ENCODE assay signal across 8 mouse cellular contexts in genomic region chr6:129048857-129049473, GRCm38 (mm10). TPM values are rescaled to one million over a fixed set of nuclear protein-coding genes. Genes with fewer than 3 reads are reported as not detected.
DNase-seq lines count a peak whose midpoint lies in the region; ATAC-seq and TF ChIP-seq lines count a peak whose summit lies in the region.

No protein-coding gene starts in this region.

- peak overlapping the region; percentile 48 for H3K9ac ChIP-seq in heart, embryonic 15.5 days

- peaks cover 13% of the 10 kb centered on the region for H3K4me1 ChIP-seq in embryonic facial prominence, embryonic 10.5 days
- 0 out of 2 replicates have a peak, but pooled peaks cover 4% of the 10 kb centered on the region for H3K4me1 ChIP-seq in heart, embryonic 15.5 days (replicated peaks)

- under 1% methylated on average over 13 of the region's 13 CpGs for WGBS in embryonic facial prominence, embryonic 10.5 days
- WGBS in heart, embryonic 15.5 days, result 3% methylated on average over 13 of the region's 13 CpGs

- peak; percentile 91 for ATAC-seq in heart, embryonic 15.5 days (replicated peaks; ENCODE audit: insufficient number of reproducible peaks, insufficient read depth, low FRiP score, low read depth)
- ATAC-seq in megakaryocyte, adult 5-6 weeks (ENCODE audit: poor library complexity, severe bottlenecking), result peak; percentile 87

- H3K9me3 ChIP-seq in embryonic facial prominence, embryonic 10.5 days, result no peaks in the 10 kb centered on the region
- H3K9me3 ChIP-seq in heart, embryonic 15.5 days (replicated peaks), result no peaks in the 10 kb centered on the region

- H3K27me3 ChIP-seq in embryonic facial prominence, embryonic 10.5 days (replicated peaks; ENCODE audit: low read depth, poor library complexity, severe bottlenecking), result no peaks in the 10 kb centered on the region
- no peaks in the 10 kb centered on the region for H3K27me3 ChIP-seq in heart, embryonic 15.5 days

- peak overlapping the region; percentile 68 for H3K4me2 ChIP-seq in heart, embryonic 15.5 days

- DNase-seq in left cerebral cortex, adult 2 months (ENCODE audit: extremely low spot score in 1 of 2, low spot score in 2 of 2), result no peak
- no peak for DNase-seq in left cerebral cortex, adult 18-20 months (ENCODE audit: low spot score in 2 of 2)
- peak; percentile 86 for DNase-seq in embryonic facial prominence, embryonic 10.5 days (ENCODE audit: low spot score)
- DNase-seq in kidney, postnatal 14 days, result peak; percentile 74
- peak; percentile 24 for DNase-seq in retina, postnatal 7 days (ENCODE audit: low read depth, low spot score)
- DNase-seq in left cerebral cortex, adult 8-10 months (ENCODE audit: low spot score in 2 of 2), result no peak

- peak overlapping the region; percentile 37 for H3K4me3 ChIP-seq in left cerebral cortex, adult 2 months
- peak overlapping the region; percentile 55 for H3K4me3 ChIP-seq in embryonic facial prominence, embryonic 10.5 days
- H3K4me3 ChIP-seq in heart, embryonic 15.5 days, result peak overlapping the region; percentile 53

- no peak overlapping the region for H3K27ac ChIP-seq in left cerebral cortex, adult 2 months
- H3K27ac ChIP-seq in embryonic facial prominence, embryonic 10.5 days (replicated peaks), result peak overlapping the region; percentile 80
- H3K27ac ChIP-seq in heart, embryonic 15.5 days, result peak overlapping the region; percentile 6; the same call in 1 of the 2 replicates

- no peak for TF ChIP-seq CTCF in left cerebral cortex, adult 2 months (IDR thresholded peaks at IDR 0.05)

- intact Hi-C loops in left cerebral cortex, adult 2 months (cut with DNase I), result no loop called here

- no peaks in the 10 kb centered on the region for H3K36me3 ChIP-seq in embryonic facial prominence, embryonic 10.5 days (replicated peaks)
- no peaks in the 10 kb centered on the region for H3K36me3 ChIP-seq in heart, embryonic 15.5 days

RNA-seq across cellular contexts. Expression of gene Klrb1f, which starts 3.3 kb away (rescaled TPM):
- not detected for total RNA-seq in left cerebral cortex, adult 2 months (2021)
- not detected for total RNA-seq in left cerebral cortex, adult 18-20 months (2021)
- polyA plus RNA-seq in embryonic facial prominence, embryonic 10.5 days (2016; fragmentation: Nextera tagmentation; extraction: Ambion mirVana), result 0.11 TPM in 1 of 2 replicates, not detected in the other
- 0.14 and 0.15 TPM in 2 replicates for polyA plus RNA-seq in heart, embryonic 15.5 days (2015; fragmentation: Nextera tagmentation; extraction: Ambion mirVana)
- total RNA-seq in megakaryocyte, adult 5-6 weeks (2015), result 104 and 108 TPM in 2 replicates
- 132 and 137 TPM in 2 replicates for total RNA-seq in megakaryocyte, adult 5-6 weeks (2017)
- not detected for total RNA-seq in left cerebral cortex, adult 8-10 months (2022)

RNA-seq across cellular contexts. Expression of gene Clec2e, which starts 51.7 kb away (rescaled TPM):
- total RNA-seq in left cerebral cortex, adult 2 months (2021), result not detected
- total RNA-seq in left cerebral cortex, adult 18-20 months (2021), result not detected
- polyA plus RNA-seq in embryonic facial prominence, embryonic 10.5 days (2016; fragmentation: Nextera tagmentation; extraction: Ambion mirVana), result not detected in 2 replicates
- polyA plus RNA-seq in heart, embryonic 15.5 days (2015; fragmentation: Nextera tagmentation; extraction: Ambion mirVana), result not detected in 2 replicates
- total RNA-seq in megakaryocyte, adult 5-6 weeks (2015), result not detected in 2 replicates
- total RNA-seq in megakaryocyte, adult 5-6 weeks (2017), result 0.29 TPM in 1 of 2 replicates, not detected in the other
- total RNA-seq in left cerebral cortex, adult 8-10 months (2022), result not detected

Comparison
In these comparisons a context has a peak if more than half of its experiments do, and no peak if none do; other contexts are left out.
1. DNase-seq: peak in embryonic facial prominence, embryonic 10.5 days (single experiment), kidney, postnatal 14 days (single experiment) and retina, postnatal 7 days (single experiment); none in left cerebral cortex, adult 2 months (0 of 2), left cerebral cortex, adult 18-20 months (0 of 2) and left cerebral cortex, adult 8-10 months (0 of 2).
2. RNA of gene Klrb1f, which starts 3.3 kb away (total RNA-seq): 104 to 137 TPM in megakaryocyte, adult 5-6 weeks; not detected in left cerebral cortex, adult 2 months, not detected in left cerebral cortex, adult 18-20 months and not detected in left cerebral cortex, adult 8-10 months; every median in the first group is over 10 times any median in the second.
3. Peak in every context shown above with its lines, with median percentiles within 50 percentile points of each other: H3K4me3 ChIP-seq.